Mouse (Mus musculus) intestine, postnatal 0 days (tissue): ENCODE data around the gene Prop1. TPM values are rescaled to one million over a fixed set of nuclear protein-coding genes. Genes with fewer than 3 reads are reported as not detected.

Experiments
- ATAC-seq: fragments of 200-750 bp; cut with Nextera tagmentation; 2 replicates; pipeline ENCODE4 v1.8.0; 2017; ENCODE audit warnings: mild to moderate bottlenecking, moderate TSS enrichment, moderate library complexity
- H3K27ac ChIP-seq: fragments of 300-500 bp; sonication (generic); 2 replicates; pipeline ENCODE4 v1.5.1; 2014; ENCODE audit warnings: mild to moderate bottlenecking, low read depth, low read length, moderate library complexity
- H3K27me3 ChIP-seq: fragments of 300-500 bp; sonication (generic); replicated peaks from 2 replicates; pipeline ENCODE4 v1.6.1; 2014; ENCODE audit warnings: low read length, mixed read lengths; ENCODE audit not compliant: control insufficient read depth, insufficient read depth
- H3K36me3 ChIP-seq: fragments of 300-500 bp; sonication (generic); 2 replicates; pipeline ENCODE4 v1.6.1; 2014; ENCODE audit warnings: mild to moderate bottlenecking, moderate library complexity; ENCODE audit not compliant: control insufficient read depth, insufficient read depth
- H3K4me1 ChIP-seq: fragments of 300-500 bp; sonication (generic); replicated peaks from 2 replicates; pipeline ENCODE4 v1.6.1; 2014; ENCODE audit warnings: antibody characterized with exemption, low read length, mixed read lengths; ENCODE audit not compliant: control insufficient read depth, insufficient read depth
- H3K4me2 ChIP-seq: fragments of 300-500 bp; sonication (generic); replicated peaks from 2 replicates; pipeline ENCODE4 v1.6.1; 2014; ENCODE audit warnings: low read depth, mild to moderate bottlenecking, moderate library complexity
- H3K4me3 ChIP-seq: fragments of 300-500 bp; sonication (generic); 2 replicates; pipeline ENCODE4 v1.5.1; 2014; ENCODE audit warnings: low read depth, low read length
- H3K9ac ChIP-seq: fragments of 300-500 bp; sonication (generic); 2 replicates; pipeline ENCODE4 v1.6.1; 2014; ENCODE audit warnings: mild to moderate bottlenecking, low read depth, low read length
- H3K9me3 ChIP-seq: fragments of 300-500 bp; sonication (generic); 2 replicates; pipeline ENCODE4 v1.6.1; 2016; ENCODE audit warnings: mixed run types; ENCODE audit not compliant: control insufficient read depth
- CTCF ChIP-seq: sonication (generic); IDR thresholded peaks from 2 replicates; pipeline ENCODE4 v1.5.1; 2016; ENCODE audit warnings: low read depth, mild to moderate bottlenecking, control low read depth, antibody characterized with exemption, moderate library complexity
- WGBS: fragments of 180-500 bp; shearing (Covaris S2); extraction: QIAGEN DNeasy Blood & Tissue Kit; methylation state at CpG from one replicate; pipeline ENCODE4 v1.1.7; 2014; 5-methylcytosine and 5-hydroxymethylcytosine counted together
- polyA plus RNA-seq: library from polyadenylated mRNA; unstranded; fragments of >200 nt; fragmentation: Nextera tagmentation; extraction: Ambion mirVana; gene quantifications from 2 replicates; pipeline ENCODE4 v1.2.1, GENCODE M21; 2015

The Prop1 gene
- polyA plus RNA-seq: not detected in 2 replicates

DNA sequence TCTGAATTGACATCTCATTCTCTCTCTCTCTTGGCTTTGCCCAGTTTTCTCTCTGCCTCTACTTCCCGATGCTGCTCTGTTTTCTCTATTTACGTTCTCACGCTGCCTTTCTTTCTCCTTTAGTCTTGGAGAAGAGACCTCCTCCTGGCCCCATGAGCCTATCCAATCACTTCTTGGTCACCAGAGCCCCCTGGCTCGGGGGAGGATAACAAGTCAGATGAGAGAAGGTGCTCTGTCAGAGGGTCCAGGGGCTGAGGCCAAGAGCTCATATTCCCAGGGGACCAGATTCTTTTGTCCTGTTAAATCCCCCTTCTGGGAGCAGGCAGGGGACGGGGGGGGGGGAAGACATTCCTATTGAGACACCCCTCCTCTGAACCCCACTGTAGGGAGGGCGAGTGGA lies at the start of gene Prop1:
TSS of gene Prop1 (minus strand) at position 101 of the 400 bp plus-strand sequence.
- ATAC-seq: no peak

DNA sequence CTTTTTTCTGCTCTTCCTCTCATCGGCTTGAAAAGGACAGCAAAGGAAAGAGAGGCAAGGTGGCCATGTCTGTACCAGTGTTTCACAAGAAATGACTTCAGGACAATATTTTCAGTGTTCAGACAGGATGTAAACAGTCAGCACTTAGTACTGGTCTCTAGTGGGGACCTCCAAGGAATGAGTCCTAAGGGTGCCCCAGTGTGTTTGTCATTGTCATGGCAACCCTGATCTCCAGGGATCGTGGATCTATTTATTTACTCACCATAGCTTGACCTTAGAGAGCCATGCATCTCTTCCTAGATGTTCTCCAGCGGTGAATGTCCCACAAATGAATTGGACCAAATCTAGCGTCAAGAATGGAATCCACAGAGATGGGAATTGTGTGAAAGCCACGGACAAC lies 49.7 kb upstream of the Prop1 start, which contains the start of gene Olfr51:
TSS of gene Olfr51 (plus strand) at position 301 of the 400 bp plus-strand sequence.
- H3K27ac ChIP-seq: no peak within 1 kb of the TSS
- H3K9me3 ChIP-seq: no peaks in the 10 kb centered on the region
- no peaks in the 10 kb centered on the region for H3K4me1 ChIP-seq
- no peak within 1 kb of the TSS for H3K4me2 ChIP-seq
- H3K9ac ChIP-seq: no peak within 1 kb of the TSS
- ATAC-seq: no peak
- no peak within 1 kb of the TSS for H3K4me3 ChIP-seq
- TF ChIP-seq CTCF: no peak
- 61% methylated on average over 5 of the region's 5 CpGs for WGBS
- H3K36me3 ChIP-seq: no peaks in the 10 kb centered on the region
- no peaks in the 10 kb centered on the region for H3K27me3 ChIP-seq

More for the DNA sequence above, at the start of gene Prop1:
- Histone ChIP-seq H3K4me1 (no peaks in the 10 kb centered on the region), H3K27me3 (no peaks in the 10 kb centered on the region), H3K4me2 (no peak within 1 kb of the TSS), H3K4me3 (no peak within 1 kb of the TSS), H3K27ac (no peak within 1 kb of the TSS), H3K9ac (no peak within 1 kb of the TSS), H3K36me3 (no peaks in the 10 kb centered on the region), H3K9me3 (no peaks in the 10 kb centered on the region)
- WGBS: 76% methylated on average over 6 of the region's 6 CpGs
- no peak for TF ChIP-seq CTCF

- H3K27ac ChIP-seq: no peak within 1 kb of the TSS
- H3K27me3 ChIP-seq: no peaks in the 10 kb centered on the region
- no peak within 1 kb of the TSS for H3K9ac ChIP-seq
- H3K9me3 ChIP-seq: no peaks in the 10 kb centered on the region
- WGBS: 68% methylated on average over 5 of the region's 5 CpGs
- no peak for TF ChIP-seq CTCF
- no peaks in the 10 kb centered on the region for H3K36me3 ChIP-seq
- no peak within 1 kb of the TSS for H3K4me2 ChIP-seq
- ATAC-seq: no peak
- H3K4me3 ChIP-seq: no peak within 1 kb of the TSS
- H3K4me1 ChIP-seq: no peaks in the 10 kb centered on the region
Measured at GRCm38 (mm10) chr11:50981667-50982066, 28.1 kb upstream of the Prop1 start, which contains the start of gene Olfr1377. TSS of gene Olfr1377 (plus strand) at chr11:50981967.

DNA sequence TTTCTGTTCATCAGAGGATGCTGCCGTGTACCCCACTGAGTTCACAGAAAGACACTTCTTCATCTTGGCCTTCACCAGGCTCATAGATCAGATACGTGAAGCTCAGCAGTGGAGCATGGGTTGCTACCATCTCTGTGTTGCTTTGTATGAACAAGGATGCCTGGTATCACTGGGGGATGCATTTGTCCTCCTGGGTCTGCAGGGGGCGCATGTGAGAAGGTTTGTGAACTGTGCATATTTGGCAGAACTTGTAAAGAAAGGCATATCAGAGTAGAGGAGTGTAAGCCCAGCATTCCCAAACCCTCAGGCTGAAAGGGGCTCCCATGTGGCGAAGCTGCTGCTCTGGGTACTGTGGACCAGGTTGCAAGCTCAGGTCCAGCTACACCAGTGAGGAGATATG lies 23.7 kb upstream of the Prop1 start:
- Histone ChIP-seq H3K4me2 (no peak overlapping the region), H3K36me3 (no peaks in the 10 kb centered on the region), H3K9ac (no peak overlapping the region), H3K9me3 (no peaks in the 10 kb centered on the region), H3K4me3 (no peak overlapping the region), H3K27me3 (no peaks in the 10 kb centered on the region), H3K27ac (no peak overlapping the region), H3K4me1 (no peaks in the 10 kb centered on the region)
- ATAC-seq: no peak
- TF ChIP-seq CTCF: peak; percentile 23; the same call in 1 of the 2 replicates
- WGBS: 65% methylated on average over 4 of the region's 4 CpGs

GRCm38 (mm10) chr11:50966230-50966629 lies 12.7 kb upstream of the Prop1 start, which contains the start of gene Olfr1378:
TSS of gene Olfr1378 (plus strand) at chr11:50966530.
- Histone ChIP-seq H3K27ac (no peak within 1 kb of the TSS), H3K4me1 (no peaks in the 10 kb centered on the region), H3K4me3 (no peak within 1 kb of the TSS), H3K36me3 (no peaks in the 10 kb centered on the region), H3K4me2 (no peak within 1 kb of the TSS), H3K27me3 (no peaks in the 10 kb centered on the region), H3K9me3 (no peaks in the 10 kb centered on the region), H3K9ac (no peak within 1 kb of the TSS)
- ATAC-seq: no peak
- 84% methylated on average over 11 of the region's 11 CpGs for WGBS
- TF ChIP-seq CTCF: no peak

DNA sequence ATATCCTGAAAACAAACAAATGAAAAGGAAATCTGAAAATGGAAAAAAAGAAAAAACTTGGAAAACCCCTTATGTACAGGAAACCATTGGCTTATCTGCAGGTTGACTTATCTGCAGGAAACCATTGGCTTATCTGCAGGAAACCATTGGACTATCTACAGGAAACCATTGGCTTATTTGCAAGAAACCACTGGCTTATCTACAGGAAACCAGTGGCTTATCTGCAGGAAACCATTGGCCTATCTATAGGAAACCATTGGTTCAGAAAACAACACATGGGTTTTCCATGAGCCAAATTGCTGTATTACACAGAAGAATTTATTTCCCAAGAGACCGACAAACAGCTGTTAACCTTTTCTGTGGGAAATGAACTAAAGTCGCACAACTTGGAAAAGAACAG lies 11.3 kb upstream of the Prop1 start:
- Histone ChIP-seq H3K36me3 (no peaks in the 10 kb centered on the region), H3K4me3 (no peak overlapping the region), H3K27ac (no peak overlapping the region), H3K27me3 (no peaks in the 10 kb centered on the region), H3K4me2 (no peak overlapping the region), H3K4me1 (no peaks in the 10 kb centered on the region), H3K9ac (no peak overlapping the region), H3K9me3 (no peaks in the 10 kb centered on the region)
- ATAC-seq: no peak
- WGBS: 81% methylated on average over 2 of the region's 2 CpGs
- no peak for TF ChIP-seq CTCF

DNA sequence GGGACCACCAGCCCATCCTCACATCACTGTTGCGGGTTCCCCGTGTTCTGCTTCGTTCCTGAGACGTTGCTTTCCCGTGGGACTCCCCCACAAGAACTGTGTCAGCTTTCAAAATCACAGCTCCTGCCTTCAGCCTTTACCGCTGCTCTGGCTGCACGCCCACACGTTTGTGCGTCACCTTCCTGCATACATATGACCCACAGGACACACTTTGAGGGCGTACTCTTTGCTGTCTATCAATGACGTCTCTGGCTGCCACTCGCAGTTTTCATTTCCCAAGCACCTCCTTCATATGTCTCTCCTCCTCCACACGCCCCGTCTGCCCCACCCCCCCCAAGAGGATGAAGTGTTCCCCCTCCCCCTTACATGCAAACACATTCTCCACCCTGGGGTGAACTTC lies 1.3 kb downstream of the Prop1 start:
- Histone ChIP-seq H3K9me3 (no peaks in the 10 kb centered on the region), H3K4me3 (no peak overlapping the region), H3K27me3 (no peaks in the 10 kb centered on the region), H3K9ac (no peak overlapping the region), H3K4me2 (no peak overlapping the region), H3K27ac (no peak overlapping the region), H3K4me1 (no peaks in the 10 kb centered on the region), H3K36me3 (no peaks in the 10 kb centered on the region)
- WGBS: 59% methylated on average over 14 of the region's 14 CpGs
- TF ChIP-seq CTCF: no peak
- ATAC-seq: no peak
